Mouse (Mus musculus) spleen, postnatal 10 days (tissue): ENCODE data around the gene Lhpp.
A peak's percentile ranks its signal among the peaks of the same experiment; 100 is the strongest.

Source experiments
- DNase-seq, 2 experiments: peaks; one replicate each; pipeline ENCODE4 v3.0.0; 2021 to 2022; ENCODE audit warnings: low spot score in 2 of 2

The Lhpp gene

GRCm38 (mm10) chr7:132610468-132611318, at the start of gene Lhpp:
Gene Lhpp, plus strand, starts transcription at chr7:132610638.
- DNase-seq, result peak; percentile 62 to 83

- no peak for DNase-seq
Observed at GRCm38 (mm10) chr7:132565831-132566230, 44.6 kb upstream of the Lhpp start.

- DNase-seq, result peak; percentile 35 to 70
Observed at GRCm38 (mm10) chr7:132568817-132569216, 41.6 kb upstream of the Lhpp start.

- DNase-seq, result peak; percentile 20 to 66
Observed at GRCm38 (mm10) chr7:132570071-132570470, 40.4 kb upstream of the Lhpp start.

- no peak for DNase-seq
Observed at GRCm38 (mm10) chr7:132571481-132571880, 39.0 kb upstream of the Lhpp start.

GRCm38 (mm10) chr7:132572738-132573137, 37.7 kb upstream of the Lhpp start:
- no peak for DNase-seq

- no peak for DNase-seq
Observed at GRCm38 (mm10) chr7:132573205-132573604, 37.2 kb upstream of the Lhpp start.

GRCm38 (mm10) chr7:132574646-132575045, 35.8 kb upstream of the Lhpp start:
- DNase-seq, result no peak

GRCm38 (mm10) chr7:132575623-132576022, 34.8 kb upstream of the Lhpp start:
- DNase-seq, result peak; percentile 81 to 91

- DNase-seq, result peak; percentile 95
Observed at GRCm38 (mm10) chr7:132576116-132576650, 34.3 kb upstream of the Lhpp start, which contains the start of gene Oat. Gene Oat, minus strand, starts transcription at chr7:132576398.

GRCm38 (mm10) chr7:132576891-132577290, 33.5 kb upstream of the Lhpp start:
- no peak for DNase-seq

- DNase-seq, result no peak
Observed at GRCm38 (mm10) chr7:132580511-132580910, 29.9 kb upstream of the Lhpp start.

- DNase-seq, result no peak
Observed at GRCm38 (mm10) chr7:132581441-132581840, 29.0 kb upstream of the Lhpp start.

GRCm38 (mm10) chr7:132585695-132586491, 24.5 kb upstream of the Lhpp start:
- no peak for DNase-seq

- no peak for DNase-seq
Observed at GRCm38 (mm10) chr7:132587167-132587566, 23.3 kb upstream of the Lhpp start.

GRCm38 (mm10) chr7:132589610-132590009, 20.8 kb upstream of the Lhpp start:
- no peak for DNase-seq

GRCm38 (mm10) chr7:132593762-132594161, 16.7 kb upstream of the Lhpp start:
- no peak for DNase-seq

GRCm38 (mm10) chr7:132594325-132594724, 16.1 kb upstream of the Lhpp start:
- no peak for DNase-seq

- DNase-seq, result no peak
Observed at GRCm38 (mm10) chr7:132595787-132596186, 14.7 kb upstream of the Lhpp start.

GRCm38 (mm10) chr7:132596557-132597250, 13.7 kb upstream of the Lhpp start:
- no peak for DNase-seq

- DNase-seq, result no peak
Observed at GRCm38 (mm10) chr7:132597251-132598041, 13.0 kb upstream of the Lhpp start.
